Mouse (Mus musculus) CH12.LX (cell line): ENCODE results near the gene Syne1.

ENCODE experiments used
- CHD2 ChIP-seq: IDR thresholded peaks from 2 replicates; pipeline ENCODE4 v1.6.1; 2011; ENCODE audit warnings: low read length, improper control_type of control experiment
- CTCF ChIP-seq, 2 experiments: IDR thresholded peaks in 1 of 2; conservative IDR thresholded peaks in 1 of 2; 2 replicates each; pipeline ENCODE4 v1.5.1; 2011 to 2012; ENCODE audit warnings: low read depth in 2 of 2, low read length in 2 of 2, improper control_type of control experiment in 1 of 2, inconsistent platforms in 1 of 2, mild to moderate bottlenecking in 1 of 2, moderate library complexity in 1 of 2
- EP300 ChIP-seq: IDR thresholded peaks from 2 replicates; pipeline ENCODE4 v1.6.1; 2011; ENCODE audit warnings: low read length, improper control_type of control experiment
- HCFC1 ChIP-seq: IDR thresholded peaks from 2 replicates; pipeline ENCODE4 v1.6.1; 2012; ENCODE audit warnings: low read depth, mild to moderate bottlenecking, inconsistent platforms, low read length, improper control_type of control experiment
- JUN ChIP-seq: IDR thresholded peaks from 2 replicates; pipeline ENCODE4 v1.6.1; 2011; ENCODE audit warnings: low read depth, mild to moderate bottlenecking, low read length, improper control_type of control experiment, moderate library complexity; ENCODE audit not compliant: insufficient read depth
- JUND ChIP-seq: conservative IDR thresholded peaks from 2 replicates; pipeline ENCODE4 v1.6.1; 2011; ENCODE audit warnings: low read depth, low read length, improper control_type of control experiment
- MAFK ChIP-seq: IDR thresholded peaks from 2 replicates; pipeline ENCODE4 v1.6.1; 2011; ENCODE audit warnings: low read length, improper control_type of control experiment; ENCODE audit not compliant: insufficient replicate concordance
- MEF2A ChIP-seq: IDR thresholded peaks from 2 replicates; pipeline ENCODE4 v1.6.1; 2014; ENCODE audit warnings: low read depth, mild to moderate bottlenecking, inconsistent platforms, low read length, improper control_type of control experiment, borderline replicate concordance
- MYC ChIP-seq: IDR thresholded peaks from 2 replicates; pipeline ENCODE4 v1.6.1; 2011; ENCODE audit warnings: low read depth, mild to moderate bottlenecking, improper control_type of control experiment, low read length
- NRF1 ChIP-seq: IDR thresholded peaks from 2 replicates; pipeline ENCODE4 v1.6.1; 2014; ENCODE audit warnings: low read depth, mild to moderate bottlenecking, inconsistent platforms, low read length, improper control_type of control experiment, moderate library complexity
- POLR2A ChIP-seq: IDR thresholded peaks from 2 replicates; pipeline ENCODE4 v1.6.1; 2011; ENCODE audit warnings: low read depth, mild to moderate bottlenecking, improper control_type of control experiment, low read length
- SIN3A ChIP-seq: IDR thresholded peaks from 2 replicates; pipeline ENCODE4 v1.6.1; 2012; ENCODE audit warnings: low read length, improper control_type of control experiment, inconsistent platforms
- ZNF384 ChIP-seq: IDR thresholded peaks from 2 replicates; pipeline ENCODE4 v1.6.1; 2012; ENCODE audit warnings: low read depth, low read length, improper control_type of control experiment, inconsistent platforms

DNA sequence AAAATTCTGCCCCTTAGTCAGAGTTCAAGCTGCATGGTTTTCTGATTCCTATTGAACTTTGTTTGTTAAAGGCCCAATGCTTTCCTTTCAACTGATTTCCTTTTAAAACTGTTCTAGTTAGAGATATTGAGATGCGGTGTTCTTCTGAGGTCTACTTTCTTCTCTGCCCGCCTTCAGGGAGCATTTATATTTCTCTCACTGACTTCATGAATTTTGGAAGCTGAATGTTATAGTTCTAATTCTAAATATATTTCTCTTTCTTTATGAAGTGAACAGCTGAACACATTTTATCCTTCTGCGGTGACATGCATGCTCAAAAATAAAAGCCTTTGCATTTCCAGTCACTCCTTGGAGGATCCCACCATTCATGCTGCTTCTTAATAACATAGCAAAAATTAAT, 106.0 kb downstream of the Syne1 start:
- TF ChIP-seq ZNF384: no peak
- no peak for TF ChIP-seq POLR2A
- no peak for TF ChIP-seq MYC
- TF ChIP-seq CTCF (conservative IDR thresholded peaks at IDR 0.05 in 1 of 2, IDR thresholded peaks at IDR 0.05 in 1 of 2; ENCODE audit: low read depth in 2 of 2, low read length in 2 of 2): no peak
- no peak for TF ChIP-seq SIN3A
- TF ChIP-seq MAFK: no peak
- no peak for TF ChIP-seq JUN
- TF ChIP-seq NRF1: no peak
- TF ChIP-seq MEF2A: no peak
- TF ChIP-seq CHD2: no peak
- TF ChIP-seq EP300: no peak
- TF ChIP-seq JUND: no peak
- no peak for TF ChIP-seq HCFC1
